Mouse (Mus musculus): Measurements from ENCODE around the gene Ly6g5b. TPM values are rescaled to one million over a fixed set of nuclear protein-coding genes. Genes with fewer than 3 reads are reported as not detected.
A peak's percentile ranks its signal among the peaks of the same experiment; 100 is the strongest.
"Not testable (repeated sequence)": the region's sequence is repeated elsewhere in the genome, so short reads cannot be mapped to it uniquely, and the experiment has no call there.

The Ly6g5b gene
- polyA plus RNA-seq, 2 experiments, result 0.27 to 0.70 TPM

GRCm38 (mm10) chr17:35127017-35127416, 11.8 kb upstream of the Ly6g5b start:
- peak overlapping the region; percentile 61 to 71 for H3K4me3 ChIP-seq (ENCODE audit: insufficient read depth in 1 of 2, low read depth in 2 of 2, low read length in 2 of 2)
- H3K27ac ChIP-seq, result peak overlapping the region; percentile 70; the same call in 1 of the 2 replicates
- H3K4me1 ChIP-seq (replicated peaks; ENCODE audit: control insufficient read depth in 2 of 2, insufficient read depth in 2 of 2, low read length in 1 of 2), result peaks cover 8 to 12% of the 10 kb centered on the region in 2 experiments
- no peaks in the 10 kb centered on the region for H3K9me3 ChIP-seq (ENCODE audit: control insufficient read depth, low read length)
- no peaks in the 10 kb centered on the region for H3K27me3 ChIP-seq (ENCODE audit: control insufficient read depth, insufficient read depth, low read length)
- no peak for DNase-seq (ENCODE audit: low read depth in 3 of 3, low spot score in 3 of 3)
- ATAC-seq (ENCODE audit: insufficient read depth), result no peak
- H3K36me3 ChIP-seq (replicated peaks; ENCODE audit: control insufficient read depth, insufficient read depth, low read depth), result peaks cover 11% of the 10 kb centered on the region
- TF ChIP-seq EP300 (IDR thresholded peaks at IDR 0.05; ENCODE audit: low read depth), result no peak
- no peak for TF ChIP-seq CTCF (IDR thresholded peaks at IDR 0.05; ENCODE audit: low read depth)
- peak overlapping the region; percentile 79 for H3K9ac ChIP-seq (replicated peaks)
- H3K4me2 ChIP-seq (ENCODE audit: low read depth), result peak overlapping the region; percentile 91
- WGBS (ENCODE audit: insufficient replicate concordance), result 51% methylated on average over 13 of the region's 13 CpGs

DNA sequence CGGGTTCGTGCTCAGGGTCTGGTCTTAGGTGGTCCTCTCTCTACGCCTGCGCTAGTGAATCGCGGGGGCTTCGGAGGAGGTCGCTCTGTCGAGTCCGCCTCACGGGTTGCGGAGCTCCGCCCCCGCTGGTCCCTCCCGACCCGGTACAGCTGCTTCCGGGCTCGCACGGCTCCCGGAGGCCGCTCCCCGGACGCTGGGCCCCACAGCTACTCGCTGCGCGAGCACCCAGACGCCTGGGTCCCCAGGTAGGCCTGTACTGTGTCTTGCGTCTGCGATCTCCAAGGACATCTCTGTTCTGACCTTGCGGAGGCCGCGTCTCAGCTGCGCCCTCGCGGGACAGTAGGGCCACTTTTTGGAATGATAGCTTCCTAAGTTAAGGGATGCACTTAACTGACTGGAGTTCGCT, 11.0 kb upstream of the Ly6g5b start, which contains the start of gene D17H6S53E:
TSS of gene D17H6S53E (plus strand) at position 168 of the 406 bp plus-strand sequence.
- Histone ChIP-seq H3K4me2 (ENCODE audit: low read depth) (peak within 1 kb of the TSS; percentile 91), H3K4me3 (ENCODE audit: insufficient read depth in 1 of 2, low read depth in 2 of 2, low read length in 2 of 2) (peak within 1 kb of the TSS; percentile 61 to 71), H3K27ac (peak within 1 kb of the TSS; percentile 70), H3K9ac (replicated peaks) (peak within 1 kb of the TSS; percentile 79), H3K4me1 (replicated peaks; ENCODE audit: control insufficient read depth in 2 of 2, insufficient read depth in 2 of 2, low read length in 1 of 2) (peaks cover 10 to 12% of the 10 kb centered on the region in 2 experiments), H3K36me3 (replicated peaks; ENCODE audit: control insufficient read depth, insufficient read depth, low read depth) (peaks cover 11% of the 10 kb centered on the region), H3K9me3 (ENCODE audit: control insufficient read depth, low read length) (no peaks in the 10 kb centered on the region), H3K27me3 (ENCODE audit: control insufficient read depth, insufficient read depth, low read length) (no peaks in the 10 kb centered on the region)
- TF ChIP-seq CTCF (IDR thresholded peaks at IDR 0.05; ENCODE audit: low read depth) (peak; percentile 10; the same call in 1 of the 2 replicates), EP300 (IDR thresholded peaks at IDR 0.05; ENCODE audit: low read depth) (no peak)
- DNase-seq (ENCODE audit: low read depth in 3 of 3, low spot score in 3 of 3), result peak; percentile 56 to 62 (median 62)
- under 1% methylated on average over 36 of the region's 36 CpGs for WGBS (ENCODE audit: insufficient replicate concordance)
- ATAC-seq (ENCODE audit: insufficient read depth), result peak; percentile 69

GRCm38 (mm10) chr17:35125578-35125977, 10.3 kb upstream of the Ly6g5b start:
- Histone ChIP-seq H3K4me3 (ENCODE audit: insufficient read depth in 1 of 2, low read depth in 2 of 2, low read length in 2 of 2) (peak overlapping the region; percentile 61 to 71; a peak in 3 of 4 replicates), H3K36me3 (replicated peaks; ENCODE audit: control insufficient read depth, insufficient read depth, low read depth) (peaks cover 11% of the 10 kb centered on the region), H3K4me2 (ENCODE audit: low read depth) (peak overlapping the region; percentile 91), H3K4me1 (replicated peaks; ENCODE audit: control insufficient read depth in 2 of 2, insufficient read depth in 2 of 2, low read length in 1 of 2) (peaks cover 10 to 12% of the 10 kb centered on the region in 2 experiments), H3K27me3 (ENCODE audit: control insufficient read depth, insufficient read depth, low read length) (no peaks in the 10 kb centered on the region), H3K27ac (peak overlapping the region; percentile 70), H3K9me3 (ENCODE audit: control insufficient read depth, low read length) (no peaks in the 10 kb centered on the region), H3K9ac (replicated peaks) (peak overlapping the region; percentile 79)
- TF ChIP-seq EP300 (IDR thresholded peaks at IDR 0.05; ENCODE audit: low read depth) (no peak), CTCF (IDR thresholded peaks at IDR 0.05; ENCODE audit: low read depth) (no peak)
- DNase-seq (ENCODE audit: low read depth in 3 of 3, low spot score in 3 of 3) (no peak), ATAC-seq (ENCODE audit: insufficient read depth) (no peak)
- 37% methylated on average over 6 of the region's 6 CpGs for WGBS (ENCODE audit: insufficient replicate concordance)

GRCm38 (mm10) chr17:35125081-35125480, 9.9 kb upstream of the Ly6g5b start:
- TF ChIP-seq CTCF (IDR thresholded peaks at IDR 0.05; ENCODE audit: low read depth), result no peak
- TF ChIP-seq EP300 (IDR thresholded peaks at IDR 0.05; ENCODE audit: low read depth), result no peak
- H3K4me1 ChIP-seq (replicated peaks; ENCODE audit: control insufficient read depth in 2 of 2, insufficient read depth in 2 of 2, low read length in 1 of 2), result peaks cover 13 to 14% of the 10 kb centered on the region in 2 experiments
- WGBS (ENCODE audit: insufficient replicate concordance), result 86% methylated on average over 1 of the region's 1 CpGs
- peak overlapping the region; percentile 91; the same call in 1 of the 2 replicates for H3K4me2 ChIP-seq (ENCODE audit: low read depth)
- DNase-seq (ENCODE audit: low read depth in 3 of 3, low spot score in 3 of 3) (no peak), ATAC-seq (ENCODE audit: insufficient read depth) (no peak)
- no peaks in the 10 kb centered on the region for H3K9me3 ChIP-seq (ENCODE audit: control insufficient read depth, low read length)
- H3K27me3 ChIP-seq (ENCODE audit: control insufficient read depth, insufficient read depth, low read length), result no peaks in the 10 kb centered on the region
- peaks cover 11% of the 10 kb centered on the region for H3K36me3 ChIP-seq (replicated peaks; ENCODE audit: control insufficient read depth, insufficient read depth, low read depth)
- H3K4me3 ChIP-seq (ENCODE audit: insufficient read depth in 1 of 2, low read depth in 2 of 2, low read length in 2 of 2), result no peak overlapping the region
- H3K9ac ChIP-seq (replicated peaks), result no peak overlapping the region
- H3K27ac ChIP-seq, result peak overlapping the region; percentile 70; the same call in 1 of the 2 replicates

DNA sequence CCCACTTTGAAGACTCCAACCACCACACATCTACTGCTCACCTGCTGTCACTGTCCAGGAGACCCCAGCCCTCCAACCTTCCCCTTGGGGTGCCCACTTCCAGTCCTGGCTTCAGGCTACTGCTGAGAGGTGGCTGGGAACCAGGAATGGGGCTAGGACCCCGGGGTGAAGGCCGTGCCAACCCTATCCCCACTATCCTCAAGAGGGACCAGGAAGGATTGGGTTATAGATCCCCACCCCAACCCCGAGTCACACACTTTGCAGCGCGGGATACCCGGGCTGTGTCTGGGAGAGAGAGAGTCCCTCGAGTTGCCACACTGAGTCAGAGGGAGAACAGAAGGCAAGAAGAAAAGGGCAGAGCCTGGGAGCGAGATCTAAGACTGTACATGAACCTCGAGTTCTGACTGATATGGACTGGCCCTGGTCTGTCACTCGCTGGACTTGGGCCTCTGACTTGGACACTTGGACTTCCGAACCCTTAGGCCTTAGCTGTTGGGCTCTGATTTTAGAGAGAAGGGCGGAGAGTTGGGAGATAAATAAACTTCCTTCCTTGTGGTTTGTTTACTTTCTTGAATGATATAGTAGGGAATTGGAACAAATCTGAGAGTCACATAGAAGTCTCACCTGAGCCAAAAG, 9.2 kb upstream of the Ly6g5b start:
- ATAC-seq (ENCODE audit: insufficient read depth); H3K9me3 ChIP-seq (ENCODE audit: control insufficient read depth, low read length); H3K27me3 ChIP-seq (ENCODE audit: control insufficient read depth, insufficient read depth, low read length); H3K4me2 ChIP-seq (ENCODE audit: low read depth); H3K27ac ChIP-seq; H3K4me3 ChIP-seq (ENCODE audit: insufficient read depth in 1 of 2, low read depth in 2 of 2, low read length in 2 of 2); DNase-seq (ENCODE audit: low read depth in 3 of 3, low spot score in 3 of 3); H3K9ac ChIP-seq (replicated peaks): not testable (repeated sequence)
- 86% methylated on average over 12 of the region's 12 CpGs for WGBS (ENCODE audit: insufficient replicate concordance)
- H3K36me3 ChIP-seq (replicated peaks; ENCODE audit: control insufficient read depth, insufficient read depth, low read depth), result peaks cover 13% of the 10 kb centered on the region
- peaks cover 16 to 19% of the 10 kb centered on the region in 2 experiments for H3K4me1 ChIP-seq (replicated peaks; ENCODE audit: control insufficient read depth in 2 of 2, insufficient read depth in 2 of 2, low read length in 1 of 2)

GRCm38 (mm10) chr17:35123287-35123686, 8.1 kb upstream of the Ly6g5b start:
- not testable (repeated sequence) for DNase-seq (ENCODE audit: low read depth in 3 of 3, low spot score in 3 of 3); H3K9ac ChIP-seq (replicated peaks); H3K9me3 ChIP-seq (ENCODE audit: control insufficient read depth, low read length); H3K27me3 ChIP-seq (ENCODE audit: control insufficient read depth, insufficient read depth, low read length); H3K4me3 ChIP-seq (ENCODE audit: insufficient read depth in 1 of 2, low read depth in 2 of 2, low read length in 2 of 2); H3K4me2 ChIP-seq (ENCODE audit: low read depth); H3K27ac ChIP-seq; ATAC-seq (ENCODE audit: insufficient read depth)
- 84% methylated on average over 9 of the region's 9 CpGs for WGBS (ENCODE audit: insufficient replicate concordance)
- peaks cover 14 to 19% of the 10 kb centered on the region in 2 experiments for H3K4me1 ChIP-seq (replicated peaks; ENCODE audit: control insufficient read depth in 2 of 2, insufficient read depth in 2 of 2, low read length in 1 of 2)
- H3K36me3 ChIP-seq (replicated peaks; ENCODE audit: control insufficient read depth, insufficient read depth, low read depth), result peaks cover 22% of the 10 kb centered on the region

Data from liver, embryonic 14.5 days (tissue).